Mouse (Mus musculus) myocyte (in vitro differentiated cells): ENCODE measurements around the gene Chic1.

Source experiments
- CEBPB ChIP-seq: IDR thresholded peaks from 2 replicates; pipeline ENCODE4 v1.6.1; 2011; ENCODE audit warnings: mild to moderate bottlenecking, moderate library complexity; ENCODE audit not compliant: poor library complexity, insufficient read depth, severe bottlenecking
- E2F4 ChIP-seq: IDR thresholded peaks from one replicate; pipeline ENCODE4 v1.6.1; 2011; ENCODE audit warnings: mild to moderate bottlenecking, control low read depth, moderate library complexity; ENCODE audit not compliant: insufficient read depth
- MAX ChIP-seq: IDR thresholded peaks from one replicate; pipeline ENCODE4 v1.6.1; 2011; ENCODE audit warnings: low read depth, mild to moderate bottlenecking, control low read depth
- MYOD1 ChIP-seq, 3 experiments: IDR thresholded peaks; one replicate each; pipeline ENCODE4 v1.6.1; 2011; ENCODE audit warnings: control low read depth in 2 of 3, low read depth in 2 of 3, mild to moderate bottlenecking in 2 of 3, moderate library complexity in 1 of 3; ENCODE audit not compliant: insufficient read length in 2 of 3, control insufficient read depth in 1 of 3
- POLR2A ChIP-seq: IDR thresholded peaks from one replicate; pipeline ENCODE4 v1.6.1; 2011; ENCODE audit warnings: low read depth, mild to moderate bottlenecking, control low read depth, moderate library complexity; ENCODE audit not compliant: insufficient read length
- POLR2AphosphoS2 ChIP-seq: IDR thresholded peaks from one replicate; pipeline ENCODE4 v1.6.1; 2011; ENCODE audit warnings: low read depth, control low read depth; ENCODE audit not compliant: insufficient read length
- TCF12 ChIP-seq: IDR thresholded peaks from one replicate; pipeline ENCODE4 v1.6.1; 2011; ENCODE audit warnings: mild to moderate bottlenecking, control low read depth; ENCODE audit not compliant: poor library complexity, insufficient read depth, severe bottlenecking
- USF1 ChIP-seq: IDR thresholded peaks from one replicate; pipeline ENCODE4 v1.6.1; 2011; ENCODE audit warnings: low read depth, mild to moderate bottlenecking, control low read depth, moderate library complexity

DNA sequence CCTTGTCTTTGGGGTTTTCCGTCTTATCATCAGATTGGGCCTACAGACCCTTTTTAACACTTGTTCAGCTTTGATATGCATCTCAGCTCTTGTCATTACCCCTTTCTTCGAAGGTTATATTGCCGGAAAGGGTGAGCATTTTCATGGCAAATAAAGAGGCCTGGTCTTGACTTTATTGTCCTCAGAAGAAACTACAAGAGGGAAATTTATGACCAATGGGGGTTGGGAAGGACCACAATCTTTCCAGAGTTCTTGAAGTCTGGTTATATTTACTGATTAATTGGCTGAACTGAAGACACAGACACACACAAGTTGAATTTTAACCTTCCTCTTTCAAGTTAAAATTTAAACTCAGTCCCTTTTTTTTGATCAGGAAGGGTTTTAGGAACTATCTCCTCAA lies 30.4 kb upstream of the Chic1 start:
- no peak for TF ChIP-seq MAX
- no peak for TF ChIP-seq TCF12
- no peak for TF ChIP-seq POLR2A
- TF ChIP-seq CEBPB, result no peak
- no peak for TF ChIP-seq POLR2AphosphoS2
- TF ChIP-seq E2F4, result no peak
- no peak for TF ChIP-seq MYOD1 (IDR thresholded peaks at IDR 0.05; ENCODE audit: control insufficient read depth in 1 of 3, insufficient read length in 2 of 3, low read depth in 2 of 3)
- TF ChIP-seq USF1, result no peak
